Comparison of ENCODE assay signal across 8 mouse cellular contexts in genomic region chr5:73431581-73431980, GRCm38 (mm10). TPM values are rescaled to one million over a fixed set of nuclear protein-coding genes. Genes with fewer than 3 reads are reported as not detected.
DNase-seq lines count a peak whose midpoint lies in the region; ATAC-seq lines count a peak whose summit lies in the region.

No protein-coding gene starts in this region.

- H3K9ac ChIP-seq in hindbrain, embryonic 13.5 days, result peak overlapping the region; percentile 55; the same call in 1 of the 2 replicates

- H3K4me3 ChIP-seq in hindbrain, embryonic 13.5 days, result no peak overlapping the region

- no peaks in the 10 kb centered on the region for H3K9me3 ChIP-seq in hindbrain, embryonic 13.5 days

- 18% methylated on average over 14 of the region's 14 CpGs for WGBS in hindbrain, embryonic 13.5 days

- no peak overlapping the region for H3K27ac ChIP-seq in hindbrain, embryonic 13.5 days

- peak; percentile 83 for DNase-seq in NIH3T3 (ENCODE audit: low read depth)
- DNase-seq in cerebellum, adult 11-12 months, result peak; percentile 48
- DNase-seq in forelimb bud, embryonic 11.5 days (ENCODE audit: low read depth, low spot score), result peak; percentile 54
- peak; percentile 85 for DNase-seq in layer of hippocampus, postnatal 36 days
- peak; percentile 18 for DNase-seq in skeletal muscle tissue, adult 2 months (ENCODE audit: low read depth, low spot score)

- no peaks in the 10 kb centered on the region for H3K27me3 ChIP-seq in hindbrain, embryonic 13.5 days

- ATAC-seq in hindbrain, embryonic 13.5 days (ENCODE audit: low FRiP score), result peak; percentile 81
- peak; percentile 85 for ATAC-seq in megakaryocyte progenitor cell, adult 5-6 weeks (replicated peaks; ENCODE audit: poor library complexity)
- ATAC-seq in monocyte, adult 5-6 weeks (replicated peaks; ENCODE audit: insufficient number of reproducible peaks, low FRiP score, low TSS enrichment, poor library complexity, severe bottlenecking), result no peak

- peak overlapping the region; percentile 6; the same call in 1 of the 2 replicates for H3K4me2 ChIP-seq in hindbrain, embryonic 13.5 days

- H3K4me1 ChIP-seq in hindbrain, embryonic 13.5 days (replicated peaks), result peaks cover 3% of the 10 kb centered on the region; the same call in 1 of the 2 replicates

- H3K36me3 ChIP-seq in hindbrain, embryonic 13.5 days, result no peaks in the 10 kb centered on the region

RNA-seq across cellular contexts. Expression of gene Cwh43, which starts 25.7 kb away (rescaled TPM):
- polyA plus RNA-seq in hindbrain, embryonic 13.5 days (2015; fragmentation: Nextera tagmentation; extraction: Ambion mirVana), result 0.12 and 0.13 TPM in 2 replicates
- under 1 TPM; 0.48 to 0.82 TPM for total RNA-seq in layer of hippocampus, postnatal 36 days (2021)
- not detected in 2 replicates for total RNA-seq in megakaryocyte progenitor cell, adult 5-6 weeks (2015)
- total RNA-seq in megakaryocyte progenitor cell, adult 5-6 weeks (2017), result not detected in 2 replicates
- total RNA-seq in monocyte, adult 5-6 weeks (2017), result not detected in 3 replicates

RNA-seq across cellular contexts. Expression of gene Dcun1d4, which starts 49.2 kb away (rescaled TPM):
- polyA plus RNA-seq in hindbrain, embryonic 13.5 days (2015; fragmentation: Nextera tagmentation; extraction: Ambion mirVana), result 53.0 and 59.4 TPM in 2 replicates
- 100 to 1,000 TPM; 123 to 131 TPM for total RNA-seq in layer of hippocampus, postnatal 36 days (2021)
- 3.5 and 11.1 TPM in 2 replicates for total RNA-seq in megakaryocyte progenitor cell, adult 5-6 weeks (2015)
- 6.6 and 19.9 TPM in 2 replicates for total RNA-seq in megakaryocyte progenitor cell, adult 5-6 weeks (2017)
- 2.0 to 7.4 TPM (median 4.2 TPM) in 3 replicates for total RNA-seq in monocyte, adult 5-6 weeks (2017)

Comparison
In these comparisons a context has a peak if more than half of its experiments do, and no peak if none do; other contexts are left out.
1. DNase-seq: peak in every context shown above with its lines; median percentile 85 in layer of hippocampus, postnatal 36 days; 83 in NIH3T3; 54 in forelimb bud, embryonic 11.5 days; 48 in cerebellum, adult 11-12 months; 18 in skeletal muscle tissue, adult 2 months.
2. RNA of gene Dcun1d4, which starts 49.2 kb away (total RNA-seq): 123 to 131 TPM in layer of hippocampus, postnatal 36 days; 3.5 to 19.9 TPM in megakaryocyte progenitor cell, adult 5-6 weeks and 2.0 to 7.4 TPM in monocyte, adult 5-6 weeks; every median in the first group is over 4 times any median in the second.